Mouse (Mus musculus) cerebellum, postnatal 36 days (tissue): ENCODE results near the gene Npnt.
A peak's percentile ranks its signal among the peaks of the same experiment; 100 is the strongest.

Experiments used
- DNase-seq, 2 experiments: peaks; one replicate each; pipeline ENCODE4 v3.0.0; 2021 to 2022; ENCODE audit warnings: mixed read lengths in 2 of 2

Gene Npnt

DNA sequence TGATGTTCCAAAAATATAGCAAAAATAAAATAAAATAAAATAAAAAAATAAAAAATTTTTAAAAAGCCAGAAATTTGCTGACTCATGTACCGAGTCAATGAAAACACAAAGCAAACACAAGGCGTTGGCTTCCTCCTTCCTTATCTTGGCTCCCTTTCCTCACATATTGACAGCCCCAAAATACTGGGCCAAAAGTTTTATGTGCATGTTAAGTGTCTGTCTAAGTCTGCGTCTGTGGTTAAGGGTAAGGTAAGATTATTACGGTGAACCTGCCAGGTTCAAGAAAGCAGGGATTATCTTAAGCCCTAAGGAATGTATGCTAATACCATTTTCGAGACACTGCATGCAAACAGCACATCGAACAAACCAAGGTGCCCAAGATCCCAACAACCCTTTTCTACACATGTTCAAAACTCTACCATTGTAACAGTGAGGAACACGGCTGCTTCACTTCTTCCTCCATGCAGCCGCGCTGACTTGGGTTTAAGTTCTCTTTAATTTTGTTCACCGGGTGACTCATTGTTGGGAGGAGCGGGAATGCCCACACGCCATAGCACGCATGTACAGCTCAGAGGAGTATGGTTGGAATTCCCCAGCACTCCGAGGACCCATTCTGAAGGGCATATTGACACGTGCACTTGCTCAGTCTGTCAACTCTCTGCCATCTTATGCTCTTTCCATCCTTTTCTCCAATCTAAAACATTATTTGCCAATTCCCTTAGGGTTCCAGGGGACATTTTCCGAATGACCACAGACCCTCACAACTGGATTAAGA is 62.8 kb downstream of the Npnt start:
- DNase-seq = no peak

DNA sequence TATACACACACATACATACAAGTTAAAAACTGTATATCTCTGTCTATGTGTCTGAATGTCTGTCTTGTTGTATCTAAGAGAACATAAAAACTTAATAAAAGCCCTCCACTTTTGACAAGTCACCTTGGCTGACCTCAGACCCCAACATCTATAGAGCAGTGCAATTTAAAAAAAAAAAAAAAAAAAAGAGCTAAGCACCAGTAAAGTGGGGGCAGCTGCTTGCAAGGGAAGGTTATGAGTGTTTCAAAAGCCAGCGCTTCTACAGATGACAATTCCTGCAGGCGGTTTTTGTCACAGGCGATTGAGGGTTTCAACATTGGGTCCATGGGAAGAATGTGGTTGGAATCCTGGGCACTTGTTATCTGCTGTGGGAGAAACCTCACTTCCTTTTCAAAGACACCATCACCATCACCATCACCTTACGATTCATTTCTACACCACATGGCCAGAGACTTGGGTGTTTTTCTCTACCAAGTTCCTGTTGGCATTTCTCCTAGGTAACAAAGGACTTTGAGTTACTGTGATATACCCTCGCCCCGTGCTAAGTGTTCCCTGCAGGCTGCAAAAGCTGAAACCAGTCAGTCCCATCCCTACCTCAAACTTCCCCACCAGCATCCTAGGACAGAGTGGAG is 63.6 kb downstream of the Npnt start:
- DNase-seq = no peak

DNA sequence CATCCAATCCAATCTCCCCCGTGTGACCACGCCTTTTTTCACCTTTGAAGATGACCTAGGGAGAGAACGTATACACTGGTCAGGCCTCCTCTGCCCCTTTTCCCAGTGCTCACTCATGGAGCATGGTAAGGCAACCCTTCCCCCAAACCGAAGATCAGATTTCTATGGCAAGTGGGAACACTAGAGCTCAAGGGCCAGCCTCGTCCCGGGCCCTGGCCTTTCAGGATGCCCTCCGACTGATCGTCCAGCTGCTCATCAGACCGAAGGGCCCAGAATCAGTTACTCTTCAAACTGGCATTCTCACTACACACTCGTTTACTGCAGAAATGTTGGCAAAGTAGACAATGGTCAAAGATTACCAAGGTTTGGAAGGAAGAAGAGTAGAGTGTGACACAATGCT is 65.6 kb downstream of the Npnt start:
- DNase-seq = no peak

DNA sequence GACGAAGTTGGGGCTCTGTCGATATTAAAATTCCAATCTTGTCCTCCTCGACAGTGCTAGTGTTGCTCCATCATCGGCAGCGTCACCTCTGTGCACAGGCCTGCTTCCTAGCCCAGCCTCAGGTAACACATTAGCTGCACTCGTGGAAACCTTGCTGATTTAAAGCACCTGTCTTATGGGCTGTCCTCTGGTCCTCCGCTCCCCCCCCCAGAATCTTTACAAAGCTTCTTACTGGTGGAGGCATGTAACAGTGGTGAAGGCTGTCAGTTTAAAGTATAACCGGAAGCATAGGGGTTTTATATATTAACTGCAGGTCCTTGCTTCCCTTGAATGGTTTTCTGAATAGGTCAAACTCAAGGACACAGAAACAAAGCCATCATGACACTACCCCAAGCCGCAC is 66.8 kb downstream of the Npnt start:
- DNase-seq = no peak

DNA sequence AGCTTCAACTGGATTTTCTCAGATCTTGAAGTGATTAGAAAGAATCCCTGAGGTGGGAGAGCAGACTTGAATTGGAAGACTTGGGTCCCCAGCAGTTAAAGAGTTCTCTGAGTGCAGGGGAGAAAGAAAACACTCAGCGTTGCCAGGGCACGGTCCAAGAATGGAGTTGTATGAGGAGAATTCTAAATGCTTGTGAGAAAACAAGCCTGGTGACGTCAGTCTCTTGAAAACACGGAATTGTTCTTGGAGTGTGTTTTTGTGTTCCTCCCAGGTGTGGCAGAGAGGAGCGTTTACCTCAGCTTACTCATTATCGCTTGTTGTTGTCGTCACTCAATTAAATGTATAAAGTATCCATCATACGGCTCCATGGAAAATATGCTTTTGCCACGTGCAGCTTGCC is 69.3 kb downstream of the Npnt start:
- no peak for DNase-seq

- no peak for DNase-seq
Observed at GRCm38 (mm10) chr3:132880361-132880760, 69.7 kb downstream of the Npnt start.

DNA sequence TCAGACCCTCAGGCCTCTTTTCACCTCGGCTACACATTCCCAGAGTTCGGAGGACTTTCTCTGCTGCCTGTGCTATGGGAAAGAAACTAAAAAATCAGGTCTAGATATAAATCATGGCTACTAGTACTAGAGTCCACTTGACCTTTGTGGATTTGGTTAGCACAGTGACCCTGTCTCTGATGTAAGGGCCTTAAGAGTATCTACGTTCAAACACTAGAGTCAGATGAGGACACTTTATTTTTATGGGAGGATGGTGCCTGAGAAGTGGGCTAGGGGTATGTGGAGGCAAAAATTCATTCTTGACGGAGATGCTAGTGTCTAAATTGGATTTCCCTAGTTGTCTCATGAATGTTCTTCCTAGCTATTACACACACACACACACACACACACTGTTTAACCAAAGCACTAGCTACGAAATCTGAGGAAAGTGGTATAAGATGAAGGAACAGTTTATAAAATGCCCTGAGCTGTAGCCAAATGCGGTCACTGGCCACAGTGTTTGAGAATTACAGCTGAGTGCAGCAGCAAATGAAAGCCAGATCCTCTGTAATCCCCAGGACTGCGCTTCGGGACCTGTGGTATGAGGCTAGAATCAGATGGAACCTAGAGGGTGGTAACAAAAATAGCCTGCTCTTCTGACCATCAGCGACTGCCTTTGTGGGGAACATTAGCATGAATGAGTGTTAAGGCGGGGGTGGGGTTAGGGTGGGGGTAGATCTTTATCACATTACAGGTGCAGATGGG is 73.0 kb downstream of the Npnt start:
- DNase-seq = no peak

DNA sequence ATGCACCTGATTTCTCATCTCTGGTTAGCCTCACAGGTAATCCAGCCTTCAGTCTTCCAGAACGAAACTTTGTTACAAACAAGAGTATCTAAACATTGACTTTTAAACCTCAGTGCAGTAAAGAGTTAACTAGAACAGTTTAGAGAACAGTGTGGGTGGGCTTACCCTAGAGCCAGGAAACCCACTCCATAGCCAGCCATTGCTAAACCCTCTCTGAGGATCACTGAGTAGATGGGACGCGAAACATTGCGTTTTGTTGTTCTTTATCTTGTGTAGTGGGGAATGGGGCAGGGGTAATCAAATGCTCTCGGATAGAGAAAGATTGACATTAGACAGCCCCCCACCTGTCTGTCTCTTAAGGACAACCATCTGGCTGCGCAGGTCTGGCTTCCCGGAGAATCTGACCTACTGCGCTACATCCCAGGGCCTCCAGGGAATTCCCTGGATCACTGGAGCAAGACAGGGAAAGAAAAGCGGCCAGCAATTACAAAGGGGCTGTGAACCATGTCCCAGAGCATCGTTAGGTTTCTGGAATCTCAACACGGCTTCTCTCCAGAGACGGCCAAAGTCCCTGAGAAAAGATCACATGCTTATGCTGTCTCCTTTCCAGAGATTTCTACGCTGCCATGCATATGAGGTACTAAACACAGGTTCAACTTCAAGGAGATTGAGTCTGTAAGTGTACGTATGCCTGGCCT is 73.9 kb downstream of the Npnt start:
- no peak for DNase-seq

DNA sequence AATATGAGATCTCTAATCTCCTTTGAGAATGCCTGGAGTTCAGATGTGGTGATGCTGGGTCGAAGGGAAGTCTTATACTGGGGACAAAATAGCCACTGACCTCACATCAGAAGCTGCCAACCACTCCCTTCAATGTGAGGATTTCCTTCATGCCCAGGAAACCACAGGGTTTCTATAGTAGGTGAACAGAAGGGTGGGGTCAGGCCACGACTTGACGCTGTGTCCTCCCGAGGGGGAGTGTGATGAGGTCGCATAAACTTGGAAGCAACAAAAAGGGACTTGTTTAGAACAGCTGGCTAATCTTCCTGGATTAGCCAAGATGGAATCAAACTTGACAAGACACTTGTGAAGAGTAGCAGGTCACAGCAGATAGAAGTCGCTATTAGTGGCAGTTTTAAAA is 76.8 kb downstream of the Npnt start:
- no peak for DNase-seq

- DNase-seq = peak; percentile 66 to 68
Observed at GRCm38 (mm10) chr3:132871318-132871904, 78.7 kb downstream of the Npnt start.

DNA sequence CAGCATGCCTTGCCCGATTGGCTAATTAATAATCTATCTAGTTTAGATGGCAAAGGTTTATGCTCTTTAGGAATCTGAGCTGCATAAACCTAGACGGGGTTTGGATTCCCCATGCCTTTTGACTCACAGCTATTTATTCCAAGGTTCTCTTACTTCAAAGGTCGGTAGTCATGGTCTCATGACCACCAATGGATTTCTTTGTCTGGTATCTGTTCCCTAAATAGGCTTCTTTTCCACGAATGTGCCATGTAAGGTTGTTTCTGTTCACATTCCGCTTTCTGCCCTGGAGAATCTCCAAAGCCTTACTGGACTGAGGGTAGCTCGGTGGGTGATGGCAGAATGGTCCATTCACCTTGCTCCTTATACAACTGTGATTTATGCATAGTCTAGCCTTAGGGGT is 80.0 kb downstream of the Npnt start:
- no peak for DNase-seq

GRCm38 (mm10) chr3:132868838-132869237 is 81.3 kb downstream of the Npnt start:
- DNase-seq = no peak

- no peak for DNase-seq
Observed at GRCm38 (mm10) chr3:132866984-132867383, 83.1 kb downstream of the Npnt start.

DNA sequence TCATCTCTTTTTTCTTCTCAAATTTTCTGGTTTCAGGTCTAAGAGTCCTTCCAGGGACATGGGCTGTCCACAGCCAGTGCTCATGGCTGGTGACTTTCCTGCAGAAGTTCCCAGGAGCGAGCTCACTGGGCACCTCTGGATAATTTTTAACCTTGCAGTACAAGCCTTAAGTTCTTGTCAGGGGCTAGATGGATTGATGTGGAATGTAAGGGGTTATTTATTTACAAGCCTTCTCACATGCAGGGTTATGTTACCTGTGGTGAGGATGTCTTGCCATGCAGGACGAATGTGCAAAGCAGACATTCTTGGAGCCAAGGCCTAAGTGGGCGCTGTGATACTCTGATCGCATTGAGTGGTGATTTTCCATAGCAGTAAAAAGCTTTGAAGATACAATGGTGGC is 84.5 kb downstream of the Npnt start:
- DNase-seq = no peak

GRCm38 (mm10) chr3:132864986-132865385 is 85.1 kb downstream of the Npnt start:
- no peak for DNase-seq

- DNase-seq = peak in 1 of 2 experiments; percentile 20
Observed at GRCm38 (mm10) chr3:132864329-132864919, 85.7 kb downstream of the Npnt start.

DNA sequence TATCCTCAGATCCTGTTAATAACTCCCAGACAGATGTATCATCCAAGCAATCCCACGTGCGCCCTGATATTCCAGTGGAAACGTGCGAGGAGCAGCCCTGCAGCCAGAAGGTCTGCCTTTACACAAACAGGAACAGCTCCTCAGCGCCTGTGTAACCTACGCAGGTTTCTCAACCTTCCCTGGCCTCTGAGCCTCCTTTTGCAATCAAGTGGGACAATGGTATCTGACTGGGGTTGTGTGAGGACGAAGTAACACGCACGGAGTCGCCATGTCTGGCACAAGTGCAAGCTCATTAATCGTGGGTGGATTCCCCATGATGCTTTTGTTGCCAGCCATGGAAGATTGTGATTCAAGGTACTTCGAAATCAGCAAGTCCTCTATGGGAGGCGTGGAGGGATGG is 86.2 kb downstream of the Npnt start:
- DNase-seq = no peak

DNA sequence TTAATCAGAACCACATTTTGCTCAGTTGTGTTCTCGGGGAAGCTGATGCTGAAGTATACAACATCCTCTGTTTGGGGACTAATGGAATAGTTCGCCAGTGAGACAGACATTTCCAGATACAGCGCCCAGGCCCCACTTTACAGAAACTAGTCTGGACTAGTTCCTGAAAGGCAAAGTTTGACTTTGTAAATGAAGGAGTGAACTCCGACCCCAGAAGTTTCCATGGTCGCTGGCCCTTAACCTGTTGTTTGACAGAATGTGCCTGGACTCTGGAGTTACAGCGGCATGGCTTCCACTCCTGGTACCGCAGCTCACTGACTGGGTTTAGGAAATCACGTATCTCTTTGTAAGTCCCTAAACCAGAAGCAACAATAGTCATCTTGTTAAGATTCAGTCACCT is 89.3 kb downstream of the Npnt start:
- no peak for DNase-seq

DNA sequence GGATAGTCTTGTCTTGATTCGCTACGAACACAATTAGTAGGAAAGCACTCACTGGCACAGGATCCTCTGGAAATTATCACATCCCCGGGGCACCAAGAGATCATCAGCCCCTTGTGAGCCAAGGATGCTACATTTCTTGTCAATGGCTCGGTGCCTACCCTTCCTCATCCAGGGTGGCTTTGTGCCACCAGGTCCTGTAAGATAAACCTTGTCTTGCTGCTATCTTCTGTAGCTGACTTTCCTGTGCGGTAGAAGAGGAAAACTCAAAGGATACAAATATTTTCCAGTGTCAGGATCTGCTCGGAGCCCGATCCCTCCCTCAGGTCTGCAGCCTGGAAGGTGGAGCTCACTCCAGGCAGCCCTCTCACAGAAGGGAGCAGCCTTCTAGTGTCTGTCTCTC is 90.5 kb downstream of the Npnt start:
- no peak for DNase-seq

DNA sequence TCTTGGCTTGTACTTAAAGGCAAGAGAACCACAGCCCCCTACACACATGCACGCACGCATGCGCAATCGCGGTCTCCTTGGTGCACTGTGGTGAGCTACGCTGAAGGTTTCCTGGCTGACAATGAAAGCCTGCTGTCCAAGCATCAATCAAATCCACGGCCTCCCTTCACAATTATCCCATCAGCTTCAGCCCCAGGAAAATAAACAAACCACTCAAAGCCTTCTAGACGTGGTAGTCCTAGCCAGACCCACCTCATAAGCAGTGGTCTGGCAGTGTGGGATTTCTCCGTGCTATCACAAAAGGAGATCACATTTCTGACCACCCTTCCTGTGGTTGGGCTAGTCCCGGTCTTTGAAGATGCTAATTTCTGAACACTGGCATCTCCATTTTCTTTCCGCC is 91.2 kb downstream of the Npnt start:
- DNase-seq = no peak

DNA sequence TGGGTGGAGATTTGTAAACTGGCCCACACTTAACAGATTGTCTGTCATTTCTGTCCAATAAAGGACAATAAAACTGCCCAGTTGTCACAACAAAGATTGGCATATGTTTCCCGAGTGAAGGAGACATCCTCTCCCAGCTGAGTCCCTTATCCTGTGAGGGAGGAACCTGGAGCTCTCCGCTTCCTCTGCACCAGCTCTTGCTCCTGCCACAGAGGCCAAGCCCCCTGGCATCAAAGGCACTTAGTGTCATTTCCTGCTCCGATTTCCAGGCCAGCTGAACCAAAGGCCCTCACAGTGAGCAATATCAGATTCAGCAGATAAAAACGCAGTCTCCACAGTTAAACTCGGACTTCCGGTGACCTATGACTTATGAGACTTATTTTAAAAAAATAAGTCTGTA is 93.4 kb downstream of the Npnt start:
- no peak for DNase-seq

DNA sequence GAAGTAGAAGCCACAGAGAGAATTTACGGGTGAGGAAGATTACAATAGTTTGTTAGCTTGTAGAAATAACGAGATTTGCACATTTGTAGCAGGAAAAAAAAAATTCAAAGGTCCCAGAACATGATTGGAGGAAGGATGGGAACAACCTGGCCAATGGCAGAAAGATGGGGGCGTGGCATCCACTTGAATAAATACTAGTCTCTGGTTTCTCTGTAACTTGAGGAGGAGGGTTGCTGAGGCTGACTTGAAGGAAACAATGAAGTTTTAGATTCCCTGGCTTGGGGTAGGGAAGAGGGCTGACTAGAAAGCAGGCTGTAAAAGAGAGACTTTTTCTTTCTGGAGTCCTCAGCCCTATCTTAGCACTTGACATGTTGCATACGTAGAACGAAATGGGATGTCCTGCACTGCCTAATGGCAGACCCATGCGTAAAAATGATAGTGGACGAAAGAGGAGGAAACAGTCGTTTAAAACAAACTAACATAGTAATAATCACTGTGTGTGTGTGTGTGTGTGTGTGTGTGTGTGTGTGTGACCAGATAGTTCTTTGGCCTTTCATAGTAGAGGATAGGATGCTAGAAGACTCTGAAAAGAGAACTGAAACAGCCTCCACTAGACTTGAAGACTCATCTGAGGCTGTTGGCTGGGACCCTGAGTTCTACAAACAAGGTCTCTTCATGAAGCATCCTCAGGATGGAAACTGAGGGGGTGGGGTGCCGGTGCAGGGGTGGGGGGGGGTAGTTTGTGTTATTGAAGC is 94.5 kb downstream of the Npnt start:
- no peak for DNase-seq
